In genomic region chr5:113514062-113514461, GRCm38 (mm10) we compare ENCODE assay signal across 12 mouse cellular contexts. TPM values are rescaled to one million over a fixed set of nuclear protein-coding genes. Genes with fewer than 3 reads are reported as not detected.
DNase-seq lines count a peak whose midpoint lies in the region; ATAC-seq lines count a peak whose summit lies in the region.
"Had no signal": no experiment of that assay in that cellular context is flagged by ENCODE, and none has a peak within 500 bp of the region (broad histone marks: within the 10 kb centered on the region; RNA-seq: fewer than 3 reads in every experiment).

No protein-coding gene starts in this region.

- ATAC-seq in activated CD4-positive, CD25-positive, alpha-beta regulatory T cell, adult 4 months: no peak
- ATAC-seq: intestine, embryonic 16.5 days had no signal

- peak; percentile 66 for DNase-seq in cerebellum, adult 11 months
- DNase-seq in cerebellum, postnatal 4 days (ENCODE audit: low spot score in 2 of 2): no peak
- peak; percentile 52 to 64 for DNase-seq in layer of hippocampus, adult 18-20 months (ENCODE audit: low spot score in 2 of 2)
- DNase-seq in layer of hippocampus, postnatal 36 days: no peak
- DNase-seq in frontal cortex, postnatal 14 days (ENCODE audit: low spot score in 2 of 2): peak; percentile 63 to 75
- DNase-seq in right cerebral cortex, postnatal 10 days (ENCODE audit: low spot score in 2 of 2): peak; percentile 89 to 94
- DNase-seq in liver: no peak
- DNase-seq: lung, adult 2 months; thymus, adult 18-20 months had no signal

RNA-seq across cellular contexts. Expression of gene Wscd2, which starts 23.9 kb away (rescaled TPM):
- total RNA-seq in layer of hippocampus, adult 18-20 months (2021): 10 to 100 TPM; 81.3 to 83.7 TPM
- total RNA-seq in layer of hippocampus, postnatal 36 days (2021): 10 to 100 TPM; 83.5 to 86.8 TPM
- 1 to 10 TPM; 1.6 to 2.2 TPM for polyA plus RNA-seq in activated CD4-positive, CD25-positive, alpha-beta regulatory T cell, adult 4 months (2017; shearing (Covaris generic))
- total RNA-seq: granulocyte monocyte progenitor cell, adult 5-6 weeks had no signal

Comparison
In these comparisons a context has a peak if more than half of its experiments do, and no peak if none do; other contexts are left out.
1. DNase-seq: peak in cerebellum, adult 11 months (single experiment), layer of hippocampus, adult 18-20 months (2 of 2), frontal cortex, postnatal 14 days (2 of 2) and right cerebral cortex, postnatal 10 days (2 of 2); none in cerebellum, postnatal 4 days (0 of 2), layer of hippocampus, postnatal 36 days (0 of 2) and liver (single experiment).